Mouse (Mus musculus): Measurements from ENCODE around the gene Tecpr1.

Tecpr1 gene

GRCm38 (mm10) chr5:144169275-144169975 lies 54.0 kb downstream of the Tecpr1 start:
- in situ Hi-C loops (cut with MboI, MseI) = no loop called here

DNA sequence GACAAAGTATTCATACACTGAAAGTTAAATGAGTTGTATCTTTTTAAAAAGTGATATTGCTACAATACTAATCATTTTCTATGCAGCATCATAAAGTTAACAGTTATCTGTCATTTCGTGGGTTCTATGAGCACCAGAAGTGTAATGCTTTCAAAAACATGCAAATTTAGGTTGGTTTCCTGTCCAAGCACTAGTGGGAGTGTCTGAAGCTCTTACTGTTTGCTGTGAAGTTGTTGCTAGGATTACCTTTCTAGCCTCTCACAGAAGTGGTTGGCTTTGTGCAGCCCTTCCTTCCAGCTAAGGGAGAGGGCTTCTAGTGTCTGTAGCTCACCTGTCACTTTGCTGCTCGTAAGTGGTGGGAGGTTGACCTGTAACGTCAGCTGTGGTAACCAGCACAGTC lies 57.7 kb downstream of the Tecpr1 start:
- in situ Hi-C loops (cut with MboI, MseI) = no loop called here

DNA sequence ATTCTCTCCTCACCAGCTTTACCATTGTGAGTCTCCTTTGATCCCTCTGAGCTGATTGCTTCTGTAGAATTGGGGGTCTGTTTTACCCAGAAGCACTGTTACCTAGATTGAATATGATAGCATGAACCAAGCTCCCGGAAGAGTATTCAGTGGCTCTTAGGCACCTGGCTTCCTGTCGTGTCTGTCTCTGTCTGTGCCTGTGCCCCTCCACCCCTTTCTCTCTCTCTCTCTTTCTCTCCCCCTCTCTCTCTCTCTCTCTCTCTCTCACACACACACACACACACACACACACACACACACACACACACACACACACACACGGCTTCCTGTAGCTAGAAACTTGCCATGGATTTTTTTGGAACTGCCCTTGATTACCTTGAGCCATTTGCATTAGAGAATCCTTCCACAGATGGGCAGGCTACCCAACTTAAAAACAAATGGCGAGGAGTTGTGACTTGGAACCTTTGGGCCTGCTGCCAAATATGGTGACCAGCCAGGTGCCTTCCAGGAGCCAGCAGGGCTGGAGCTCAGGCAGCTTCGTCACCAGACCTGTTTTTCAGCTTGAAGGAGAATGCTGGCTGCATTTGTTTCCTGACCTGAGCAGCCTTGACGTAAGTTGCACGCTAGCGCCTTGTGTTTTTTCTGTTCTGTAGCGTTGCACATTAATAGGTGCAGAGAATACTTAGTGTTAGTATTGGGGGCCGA lies 60.5 kb downstream of the Tecpr1 start:
- in situ Hi-C loops (cut with MboI, MseI) = no loop called here

DNA sequence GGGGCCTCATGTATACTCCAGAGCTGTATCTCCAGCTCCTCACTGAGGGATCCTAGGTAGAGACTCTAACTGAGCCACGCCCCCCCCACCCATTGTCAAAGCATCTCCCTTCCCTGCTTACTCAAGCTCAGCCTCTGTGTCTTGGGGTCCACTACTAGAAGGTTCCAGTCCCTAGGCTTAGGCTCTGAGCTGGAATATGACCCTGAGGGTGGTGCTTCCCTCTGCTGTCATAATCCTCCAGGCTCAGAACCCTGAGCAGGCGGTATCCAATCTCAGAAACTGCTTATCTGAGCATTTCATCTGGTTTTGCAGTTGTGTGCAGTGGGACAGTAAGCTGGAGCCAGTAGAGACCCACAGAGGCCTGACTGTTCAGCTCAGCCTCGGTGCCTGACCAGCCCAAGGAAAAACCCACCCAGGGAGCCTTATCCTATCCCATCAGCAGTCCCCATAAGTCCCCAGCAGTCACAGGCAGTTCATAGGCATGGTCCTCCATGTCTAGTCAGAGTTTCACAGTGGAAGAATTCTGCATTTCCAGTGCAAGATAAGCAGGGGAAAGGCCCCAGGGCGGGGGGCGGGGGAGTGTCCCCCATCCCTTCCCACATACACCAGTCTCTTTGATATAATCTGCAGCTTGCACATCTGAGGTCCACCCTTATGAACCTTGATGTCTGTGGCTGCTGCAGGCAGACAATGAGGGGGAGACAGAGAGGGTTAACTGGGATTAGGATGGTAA lies 61.2 kb downstream of the Tecpr1 start:
- in situ Hi-C loops (cut with MboI, MseI) = no loop called here

- in situ Hi-C loops (cut with MboI, MseI) = no loop called here
These were observed 64.3 kb downstream of the Tecpr1 start for GRCm38 (mm10) chr5:144159137-144159536.

- in situ Hi-C loops (cut with MboI, MseI) = no loop called here
These were observed 64.8 kb downstream of the Tecpr1 start for GRCm38 (mm10) chr5:144158604-144159003.

DNA sequence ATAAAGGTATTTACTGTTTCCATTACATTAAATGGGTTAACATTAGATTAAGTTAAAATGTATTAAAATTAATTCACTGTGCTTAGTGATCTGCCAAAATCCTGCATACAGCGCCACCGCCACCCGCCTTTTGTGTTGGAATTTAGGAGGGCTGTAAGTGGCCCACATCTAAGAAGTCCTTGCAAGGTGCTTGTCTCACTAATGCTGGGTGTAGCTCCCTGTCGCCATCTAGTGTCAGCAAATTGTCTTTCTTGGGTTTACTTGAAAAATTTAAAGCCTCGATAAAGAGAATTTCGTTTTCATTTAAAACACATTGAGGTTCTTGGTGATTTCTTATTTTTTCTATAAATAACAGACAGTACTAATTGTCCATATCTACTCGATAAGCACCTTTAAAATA lies 68.9 kb downstream of the Tecpr1 start:
- in situ Hi-C loops (cut with MboI, MseI) = loop anchor here (5.0 kb wide), 1 partner anchor 112 kb away; no protein-coding TSS in a partner anchor

- in situ Hi-C loops (cut with MboI, MseI) = loop anchor here (5.0 kb wide), 1 partner anchor 109 kb away; no protein-coding TSS in a partner anchor
These were observed 72.1 kb downstream of the Tecpr1 start for GRCm38 (mm10) chr5:144151270-144151669.

- in situ Hi-C loops (cut with MboI, MseI) = no loop called here
These were observed 73.9 kb downstream of the Tecpr1 start for GRCm38 (mm10) chr5:144149530-144149929.

DNA sequence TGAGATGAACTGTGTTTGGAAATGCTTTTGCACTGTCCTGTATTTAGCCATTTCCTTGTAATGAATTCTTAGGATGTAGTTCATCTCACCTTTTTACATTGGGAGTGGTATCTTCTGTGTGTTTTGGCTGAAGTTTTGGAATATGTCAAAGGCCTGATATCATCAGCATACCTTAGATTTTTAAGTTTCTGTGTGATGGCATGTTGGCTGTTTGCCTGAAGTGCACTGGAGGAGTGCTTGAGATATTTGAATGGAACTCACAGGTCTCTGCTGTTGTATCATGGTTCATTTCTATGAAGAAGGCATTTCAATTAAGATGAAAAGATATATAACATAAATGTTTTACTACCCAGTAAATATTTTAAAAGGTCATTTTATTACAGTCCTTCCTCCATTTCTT lies 76.5 kb downstream of the Tecpr1 start:
- in situ Hi-C loops (cut with MboI, MseI) = no loop called here

All from T-helper 1 cell (primary cell).